Mouse (Mus musculus): ENCODE results near the gene Cnih3. TPM values are rescaled to one million over a fixed set of nuclear protein-coding genes. Genes with fewer than 3 reads are reported as not detected.

Cnih3 gene
- polyA plus RNA-seq, 1 experiment from 2014 or later, result 0.39 TPM

- no peak for ATAC-seq (ENCODE audit: insufficient number of reproducible peaks, insufficient read depth, low FRiP score, low read depth)
- H3K4me2 ChIP-seq (replicated peaks; ENCODE audit: low read depth, low read length), result no peak overlapping the region
- no peaks in the 10 kb centered on the region for H3K4me1 ChIP-seq (ENCODE audit: control insufficient read depth, insufficient read depth, low read length)
- H3K27me3 ChIP-seq (ENCODE audit: control insufficient read depth, insufficient read depth, low read length), result no peaks in the 10 kb centered on the region
- H3K36me3 ChIP-seq (ENCODE audit: control insufficient read depth, insufficient read depth, low read length), result no peaks in the 10 kb centered on the region
- H3K4me3 ChIP-seq (ENCODE audit: low read depth, low read length), result no peak overlapping the region
- WGBS, result 54% methylated on average over 9 of the region's 9 CpGs
- H3K27ac ChIP-seq (ENCODE audit: low read length), result no peak overlapping the region
- H3K9me3 ChIP-seq (ENCODE audit: control insufficient read depth, low read depth, low read length), result no peaks in the 10 kb centered on the region
- H3K9ac ChIP-seq (replicated peaks; ENCODE audit: low read depth, low read length), result no peak overlapping the region
Measured at GRCm38 (mm10) chr1:181416841-181417240, 64.4 kb downstream of the Cnih3 start.

GRCm38 (mm10) chr1:181417937-181418523, 65.6 kb downstream of the Cnih3 start:
- 60% methylated on average over 6 of the region's 6 CpGs for WGBS
- Histone ChIP-seq H3K27ac (ENCODE audit: low read length) (no peak overlapping the region), H3K4me1 (ENCODE audit: control insufficient read depth, insufficient read depth, low read length) (no peaks in the 10 kb centered on the region), H3K9me3 (ENCODE audit: control insufficient read depth, low read depth, low read length) (no peaks in the 10 kb centered on the region), H3K9ac (replicated peaks; ENCODE audit: low read depth, low read length) (no peak overlapping the region), H3K36me3 (ENCODE audit: control insufficient read depth, insufficient read depth, low read length) (no peaks in the 10 kb centered on the region), H3K27me3 (ENCODE audit: control insufficient read depth, insufficient read depth, low read length) (no peaks in the 10 kb centered on the region), H3K4me3 (ENCODE audit: low read depth, low read length) (no peak overlapping the region), H3K4me2 (replicated peaks; ENCODE audit: low read depth, low read length) (no peak overlapping the region)
- peak; percentile 63; the same call in 1 of the 2 replicates for ATAC-seq (ENCODE audit: insufficient number of reproducible peaks, insufficient read depth, low FRiP score, low read depth)

- H3K9ac ChIP-seq (replicated peaks; ENCODE audit: low read depth, low read length), result no peak overlapping the region
- no peak overlapping the region for H3K4me3 ChIP-seq (ENCODE audit: low read depth, low read length)
- H3K27ac ChIP-seq (ENCODE audit: low read length), result no peak overlapping the region
- H3K36me3 ChIP-seq (ENCODE audit: control insufficient read depth, insufficient read depth, low read length), result no peaks in the 10 kb centered on the region
- H3K4me2 ChIP-seq (replicated peaks; ENCODE audit: low read depth, low read length), result no peak overlapping the region
- ATAC-seq (ENCODE audit: insufficient number of reproducible peaks, insufficient read depth, low FRiP score, low read depth), result no peak
- 52% methylated on average over 11 of the region's 11 CpGs for WGBS
- H3K4me1 ChIP-seq (ENCODE audit: control insufficient read depth, insufficient read depth, low read length), result no peaks in the 10 kb centered on the region
- H3K27me3 ChIP-seq (ENCODE audit: control insufficient read depth, insufficient read depth, low read length), result no peaks in the 10 kb centered on the region
- H3K9me3 ChIP-seq (ENCODE audit: control insufficient read depth, low read depth, low read length), result no peaks in the 10 kb centered on the region
Measured at GRCm38 (mm10) chr1:181420080-181420536, 67.7 kb downstream of the Cnih3 start.

GRCm38 (mm10) chr1:181422796-181423195, 70.4 kb downstream of the Cnih3 start:
- Histone ChIP-seq H3K36me3 (ENCODE audit: control insufficient read depth, insufficient read depth, low read length) (no peaks in the 10 kb centered on the region), H3K9ac (replicated peaks; ENCODE audit: low read depth, low read length) (no peak overlapping the region), H3K4me1 (ENCODE audit: control insufficient read depth, insufficient read depth, low read length) (no peaks in the 10 kb centered on the region), H3K27me3 (ENCODE audit: control insufficient read depth, insufficient read depth, low read length) (no peaks in the 10 kb centered on the region), H3K4me3 (ENCODE audit: low read depth, low read length) (no peak overlapping the region), H3K27ac (ENCODE audit: low read length) (no peak overlapping the region), H3K9me3 (ENCODE audit: control insufficient read depth, low read depth, low read length) (no peaks in the 10 kb centered on the region), H3K4me2 (replicated peaks; ENCODE audit: low read depth, low read length) (no peak overlapping the region)
- ATAC-seq (ENCODE audit: insufficient number of reproducible peaks, insufficient read depth, low FRiP score, low read depth), result no peak
- WGBS, result 36% methylated on average over 6 of the region's 6 CpGs

GRCm38 (mm10) chr1:181424922-181425321, 72.5 kb downstream of the Cnih3 start:
- WGBS, result 87% methylated on average over 3 of the region's 3 CpGs

GRCm38 (mm10) chr1:181425388-181425787, 73.0 kb downstream of the Cnih3 start:
- no peak overlapping the region for H3K9ac ChIP-seq (replicated peaks; ENCODE audit: low read depth, low read length)
- ATAC-seq (ENCODE audit: insufficient number of reproducible peaks, insufficient read depth, low FRiP score, low read depth), result no peak
- H3K4me1 ChIP-seq (ENCODE audit: control insufficient read depth, insufficient read depth, low read length), result no peaks in the 10 kb centered on the region
- 77% methylated on average over 3 of the region's 3 CpGs for WGBS
- no peak overlapping the region for H3K4me3 ChIP-seq (ENCODE audit: low read depth, low read length)
- H3K27me3 ChIP-seq (ENCODE audit: control insufficient read depth, insufficient read depth, low read length), result no peaks in the 10 kb centered on the region
- no peak overlapping the region for H3K27ac ChIP-seq (ENCODE audit: low read length)
- no peak overlapping the region for H3K4me2 ChIP-seq (replicated peaks; ENCODE audit: low read depth, low read length)
- H3K9me3 ChIP-seq (ENCODE audit: control insufficient read depth, low read depth, low read length), result no peaks in the 10 kb centered on the region
- no peaks in the 10 kb centered on the region for H3K36me3 ChIP-seq (ENCODE audit: control insufficient read depth, insufficient read depth, low read length)

More at GRCm38 (mm10) chr1:181424922-181425321, 72.5 kb downstream of the Cnih3 start:
- Histone ChIP-seq H3K4me3 (ENCODE audit: low read depth, low read length) (no peak overlapping the region), H3K4me1 (ENCODE audit: control insufficient read depth, insufficient read depth, low read length) (no peaks in the 10 kb centered on the region), H3K36me3 (ENCODE audit: control insufficient read depth, insufficient read depth, low read length) (no peaks in the 10 kb centered on the region), H3K4me2 (replicated peaks; ENCODE audit: low read depth, low read length) (no peak overlapping the region), H3K9me3 (ENCODE audit: control insufficient read depth, low read depth, low read length) (no peaks in the 10 kb centered on the region), H3K27ac (ENCODE audit: low read length) (no peak overlapping the region), H3K27me3 (ENCODE audit: control insufficient read depth, insufficient read depth, low read length) (no peaks in the 10 kb centered on the region), H3K9ac (replicated peaks; ENCODE audit: low read depth, low read length) (no peak overlapping the region)
- no peak for ATAC-seq (ENCODE audit: insufficient number of reproducible peaks, insufficient read depth, low FRiP score, low read depth)

- no peaks in the 10 kb centered on the region for H3K36me3 ChIP-seq (ENCODE audit: control insufficient read depth, insufficient read depth, low read length)
- H3K27ac ChIP-seq (ENCODE audit: low read length), result no peak overlapping the region
- 80% methylated on average over 5 of the region's 5 CpGs for WGBS
Measured at GRCm38 (mm10) chr1:181426406-181426805, 74.0 kb downstream of the Cnih3 start.

GRCm38 (mm10) chr1:181433263-181433662, 80.8 kb downstream of the Cnih3 start:
- H3K27ac ChIP-seq (ENCODE audit: low read length), result no peak overlapping the region
- no peaks in the 10 kb centered on the region for H3K9me3 ChIP-seq (ENCODE audit: control insufficient read depth, low read depth, low read length)
- ATAC-seq (ENCODE audit: insufficient number of reproducible peaks, insufficient read depth, low FRiP score, low read depth), result no peak
- no peak overlapping the region for H3K9ac ChIP-seq (replicated peaks; ENCODE audit: low read depth, low read length)
- no peak overlapping the region for H3K4me3 ChIP-seq (ENCODE audit: low read depth, low read length)
- no peaks in the 10 kb centered on the region for H3K4me1 ChIP-seq (ENCODE audit: control insufficient read depth, insufficient read depth, low read length)
- H3K4me2 ChIP-seq (replicated peaks; ENCODE audit: low read depth, low read length), result no peak overlapping the region
- H3K36me3 ChIP-seq (ENCODE audit: control insufficient read depth, insufficient read depth, low read length), result no peaks in the 10 kb centered on the region
- 83% methylated on average over 5 of the region's 5 CpGs for WGBS
- no peaks in the 10 kb centered on the region for H3K27me3 ChIP-seq (ENCODE audit: control insufficient read depth, insufficient read depth, low read length)

More at GRCm38 (mm10) chr1:181426406-181426805, 74.0 kb downstream of the Cnih3 start:
- Histone ChIP-seq H3K9ac (replicated peaks; ENCODE audit: low read depth, low read length) (no peak overlapping the region), H3K9me3 (ENCODE audit: control insufficient read depth, low read depth, low read length) (no peaks in the 10 kb centered on the region), H3K27me3 (ENCODE audit: control insufficient read depth, insufficient read depth, low read length) (no peaks in the 10 kb centered on the region), H3K4me3 (ENCODE audit: low read depth, low read length) (no peak overlapping the region), H3K4me2 (replicated peaks; ENCODE audit: low read depth, low read length) (no peak overlapping the region), H3K4me1 (ENCODE audit: control insufficient read depth, insufficient read depth, low read length) (no peaks in the 10 kb centered on the region)
- ATAC-seq (ENCODE audit: insufficient number of reproducible peaks, insufficient read depth, low FRiP score, low read depth), result no peak

- Histone ChIP-seq H3K4me2 (replicated peaks; ENCODE audit: low read depth, low read length) (no peak overlapping the region), H3K27me3 (ENCODE audit: control insufficient read depth, insufficient read depth, low read length) (no peaks in the 10 kb centered on the region), H3K27ac (ENCODE audit: low read length) (no peak overlapping the region), H3K9ac (replicated peaks; ENCODE audit: low read depth, low read length) (no peak overlapping the region), H3K9me3 (ENCODE audit: control insufficient read depth, low read depth, low read length) (no peaks in the 10 kb centered on the region), H3K4me1 (ENCODE audit: control insufficient read depth, insufficient read depth, low read length) (no peaks in the 10 kb centered on the region), H3K36me3 (ENCODE audit: control insufficient read depth, insufficient read depth, low read length) (no peaks in the 10 kb centered on the region), H3K4me3 (ENCODE audit: low read depth, low read length) (no peak overlapping the region)
- ATAC-seq (ENCODE audit: insufficient number of reproducible peaks, insufficient read depth, low FRiP score, low read depth), result no peak
- WGBS, result 63% methylated on average over 5 of the region's 5 CpGs
Measured at GRCm38 (mm10) chr1:181435414-181435813, 83.0 kb downstream of the Cnih3 start.
